Mouse (Mus musculus): ENCODE data around the gene Fzd4. TPM values are rescaled to one million over a fixed set of nuclear protein-coding genes. Genes with fewer than 3 reads are reported as not detected.

The Fzd4 gene
- total RNA-seq, 2 experiments from 2014 or later, result 6.4 to 10.2 TPM

DNA sequence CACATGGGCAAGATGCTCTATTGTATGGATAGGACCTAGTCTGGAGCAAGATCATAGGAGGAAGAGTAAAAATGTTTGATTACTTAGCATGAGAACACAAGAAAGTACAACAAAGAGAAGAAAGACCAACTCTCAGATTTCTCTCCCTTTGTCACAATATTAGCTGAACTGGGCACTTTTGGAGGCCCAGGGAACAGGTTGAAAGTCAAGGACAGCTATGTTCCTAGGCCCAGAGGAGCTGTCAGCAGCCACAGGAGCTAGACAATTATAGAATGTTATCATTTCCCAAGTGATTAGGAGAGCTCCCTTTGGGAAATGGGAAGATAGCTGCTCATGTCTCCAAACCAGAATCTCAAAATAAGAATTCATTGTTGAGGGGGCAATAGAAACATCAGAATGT lies 56.8 kb downstream of the Fzd4 start:
- no peak for DNase-seq (ENCODE audit: low spot score in 2 of 2)
- intact Hi-C loops (cut with DNase I), result no loop called here

DNA sequence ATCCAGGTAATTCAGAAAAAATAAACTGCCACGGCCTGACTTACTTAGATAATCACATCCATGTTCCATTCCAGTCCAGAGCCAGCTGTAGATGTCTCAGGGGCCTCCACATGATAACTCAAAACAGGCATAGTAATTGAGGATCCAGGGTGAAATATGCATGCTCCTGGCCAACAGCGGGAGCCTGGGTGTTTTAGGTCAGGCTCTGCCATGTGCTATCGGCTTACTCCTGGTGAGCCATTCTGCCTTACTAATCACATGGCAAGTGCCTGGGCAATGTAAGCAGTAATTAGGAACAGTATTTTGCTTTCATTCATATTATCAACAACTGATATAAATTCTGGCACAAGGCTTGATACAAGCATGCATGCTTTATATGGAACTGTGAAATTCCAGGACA lies 57.2 kb downstream of the Fzd4 start:
- intact Hi-C loops (cut with DNase I), result no loop called here
- no peak for DNase-seq (ENCODE audit: low spot score in 2 of 2)

Other genes starting within 250 kb of the Fzd4 start
- 10 to 100 TPM; 62.6 to 69.4 TPM for gene Tmem135, start 133 bp upstream of the Fzd4 start, total RNA-seq (2021)
- 10 to 100 TPM in 1 of 2 experiments, 1 to 10 TPM in 1; 8.3 to 12.4 TPM for gene Prss23, start 122.8 kb downstream of the Fzd4 start, total RNA-seq (2021)
- 10 to 100 TPM; 80.8 to 94.6 TPM for gene Me3, start 228.0 kb downstream of the Fzd4 start, total RNA-seq (2021)